Mouse (Mus musculus) thymus, adult 2 months (tissue): Measurements from ENCODE around the gene Gm42715.

Source experiments
- CTCF ChIP-seq: fragments of 200-500 bp; IDR thresholded peaks from 2 replicates; pipeline ENCODE4 v1.5.1; 2012; ENCODE audit warnings: mild to moderate bottlenecking, control low read depth, low read length, moderate library complexity, borderline replicate concordance; ENCODE audit not compliant: control insufficient read depth, poor library complexity, insufficient read depth; ENCODE audit errors: extremely low read depth
- POLR2A ChIP-seq: fragments of 200-500 bp; IDR thresholded peaks from 2 replicates; pipeline ENCODE4 v1.6.1; 2012; ENCODE audit warnings: mild to moderate bottlenecking, low read length, control low read depth, moderate library complexity; ENCODE audit not compliant: control insufficient read depth, poor library complexity, insufficient read depth; ENCODE audit errors: extremely low read depth

DNA sequence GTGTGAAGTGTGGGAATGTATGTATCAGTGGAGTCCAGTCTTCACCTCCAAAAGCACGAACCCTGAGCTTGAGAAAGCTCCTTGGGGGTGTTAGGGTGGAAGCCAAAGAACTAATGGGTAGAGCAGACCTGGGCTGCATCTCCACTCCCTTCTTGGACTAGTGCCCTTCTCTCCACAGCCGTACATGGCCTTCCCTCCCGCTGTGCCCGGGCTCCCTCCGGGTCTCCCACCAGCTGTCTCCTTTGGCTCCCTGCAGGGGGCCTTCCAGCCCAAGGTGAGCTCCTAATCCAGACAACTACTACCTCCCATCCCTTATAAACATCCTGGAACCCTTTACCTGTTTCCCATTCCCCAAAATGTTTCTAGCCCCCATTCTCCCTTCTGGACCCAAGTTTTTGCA lies 34.0 kb upstream of the Gm42715 start:
- TF ChIP-seq POLR2A = no peak
- TF ChIP-seq CTCF = no peak
